Mouse (Mus musculus): ENCODE measurements around the gene Gm19668. TPM values are rescaled to one million over a fixed set of nuclear protein-coding genes. Genes with fewer than 3 reads are reported as not detected.
"Not testable (repeated sequence)": the region's sequence is repeated elsewhere in the genome, so short reads cannot be mapped to it uniquely, and the experiment has no call there.

Gm19668 gene
- polyA plus RNA-seq, 1 experiment from 2014 or later: not detected

GRCm38 (mm10) chr10:77751254-77751653 lies 47.7 kb downstream of the Gm19668 start, which contains the start of gene Gm9736:
Gm9736 (minus strand) TSS chr10:77751354.
- H3K27me3 ChIP-seq (ENCODE audit: control insufficient read depth, insufficient read depth, low read length); H3K4me2 ChIP-seq (replicated peaks; ENCODE audit: low read depth, low read length); H3K27ac ChIP-seq (ENCODE audit: low read depth, low read length); ATAC-seq (ENCODE audit: low FRiP score, low TSS enrichment); H3K4me3 ChIP-seq (ENCODE audit: low read length); H3K9me3 ChIP-seq (ENCODE audit: control insufficient read depth, low read length); H3K9ac ChIP-seq (ENCODE audit: low read depth, low read length); H3K4me1 ChIP-seq (ENCODE audit: control insufficient read depth, insufficient read depth, low read length); H3K36me3 ChIP-seq (ENCODE audit: control insufficient read depth, insufficient read depth, low read length): not testable (repeated sequence)
- WGBS: 60% methylated on average over 1 of the region's 1 CpGs

DNA sequence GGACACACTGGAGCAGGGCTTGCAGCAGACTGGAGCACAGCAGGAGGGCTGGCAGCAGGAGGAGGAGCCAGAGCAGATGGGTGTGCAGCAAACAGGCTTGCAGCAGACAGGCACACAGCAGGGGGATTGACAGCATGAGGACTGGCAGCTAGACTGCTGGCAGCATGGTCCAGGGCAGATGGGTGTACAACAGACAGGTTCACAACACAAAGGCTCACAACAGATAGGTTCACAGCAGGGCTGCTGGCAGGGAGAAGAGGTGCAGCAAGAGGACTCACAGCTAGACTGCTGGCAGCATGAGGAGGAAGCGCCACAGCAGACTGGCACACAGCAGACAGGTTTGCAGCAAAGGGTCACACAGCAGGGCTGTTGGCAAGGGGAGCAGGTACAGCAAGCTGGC lies 48.2 kb downstream of the Gm19668 start:
- H3K9ac ChIP-seq (ENCODE audit: low read depth, low read length); H3K9me3 ChIP-seq (ENCODE audit: control insufficient read depth, low read length); H3K27me3 ChIP-seq (ENCODE audit: control insufficient read depth, insufficient read depth, low read length); H3K4me2 ChIP-seq (replicated peaks; ENCODE audit: low read depth, low read length); H3K36me3 ChIP-seq (ENCODE audit: control insufficient read depth, insufficient read depth, low read length); H3K4me3 ChIP-seq (ENCODE audit: low read length); H3K4me1 ChIP-seq (ENCODE audit: control insufficient read depth, insufficient read depth, low read length); ATAC-seq (ENCODE audit: low FRiP score, low TSS enrichment); H3K27ac ChIP-seq (ENCODE audit: low read depth, low read length): not testable (repeated sequence)
- 73% methylated on average over 1 of the region's 1 CpGs for WGBS

Other genes starting within 250 kb of the Gm19668 start
- 104 and 144 TPM in 2 replicates for gene Pttg1ip, start 217.4 kb downstream of the Gm19668 start, polyA plus RNA-seq (2014; fragmentation: Nextera tagmentation; extraction: Ambion mirVana)
- gene Sumo3, start 193.0 kb downstream of the Gm19668 start, polyA plus RNA-seq (2014; fragmentation: Nextera tagmentation; extraction: Ambion mirVana): 253 and 294 TPM in 2 replicates
- gene Gm49325, start 192.9 kb downstream of the Gm19668 start, polyA plus RNA-seq (2014; fragmentation: Nextera tagmentation; extraction: Ambion mirVana): 1.2 and 1.8 TPM in 2 replicates
- 41.3 and 51.8 TPM in 2 replicates for gene Ube2g2, start 176.9 kb downstream of the Gm19668 start, polyA plus RNA-seq (2014; fragmentation: Nextera tagmentation; extraction: Ambion mirVana)
- gene Tspear, start 112.6 kb downstream of the Gm19668 start, polyA plus RNA-seq (2014; fragmentation: Nextera tagmentation; extraction: Ambion mirVana): 0.41 and 0.74 TPM in 2 replicates
- gene Gm19402, start 108.4 kb downstream of the Gm19668 start, polyA plus RNA-seq (2014; fragmentation: Nextera tagmentation; extraction: Ambion mirVana): not detected in 2 replicates
- not detected in 2 replicates for gene Gm9508, start 101.9 kb downstream of the Gm19668 start, polyA plus RNA-seq (2014; fragmentation: Nextera tagmentation; extraction: Ambion mirVana)
- gene Gm10272, start 92.5 kb downstream of the Gm19668 start, polyA plus RNA-seq (2014; fragmentation: Nextera tagmentation; extraction: Ambion mirVana): not detected in 2 replicates
- gene Gm10024, start 87.7 kb downstream of the Gm19668 start, polyA plus RNA-seq (2014; fragmentation: Nextera tagmentation; extraction: Ambion mirVana): not detected in 2 replicates
- not detected in 2 replicates for gene Gm10142, start 83.3 kb downstream of the Gm19668 start, polyA plus RNA-seq (2014; fragmentation: Nextera tagmentation; extraction: Ambion mirVana)
- not detected in 2 replicates for gene Krtap12-1, start 78.5 kb downstream of the Gm19668 start, polyA plus RNA-seq (2014; fragmentation: Nextera tagmentation; extraction: Ambion mirVana)
- gene Gm10100, start 72.6 kb downstream of the Gm19668 start, polyA plus RNA-seq (2014; fragmentation: Nextera tagmentation; extraction: Ambion mirVana): not detected in 2 replicates
- gene Gm18596, start 56.5 kb downstream of the Gm19668 start, polyA plus RNA-seq (2014; fragmentation: Nextera tagmentation; extraction: Ambion mirVana): not detected in 2 replicates
- gene Gm9736, start 47.8 kb downstream of the Gm19668 start, polyA plus RNA-seq (2014; fragmentation: Nextera tagmentation; extraction: Ambion mirVana): not detected in 2 replicates
- not detected in 2 replicates for gene Gm3233, start 39.5 kb downstream of the Gm19668 start, polyA plus RNA-seq (2014; fragmentation: Nextera tagmentation; extraction: Ambion mirVana)
- gene Gm3238, start 27.8 kb downstream of the Gm19668 start, polyA plus RNA-seq (2014; fragmentation: Nextera tagmentation; extraction: Ambion mirVana): not detected in 2 replicates
- gene Gm7138, start 22.2 kb downstream of the Gm19668 start, polyA plus RNA-seq (2014; fragmentation: Nextera tagmentation; extraction: Ambion mirVana): not detected in 2 replicates
- gene Gm3250, start 16.6 kb downstream of the Gm19668 start, polyA plus RNA-seq (2014; fragmentation: Nextera tagmentation; extraction: Ambion mirVana): not detected in 2 replicates
- gene Gm7137, start 10.9 kb downstream of the Gm19668 start, polyA plus RNA-seq (2014; fragmentation: Nextera tagmentation; extraction: Ambion mirVana): not detected in 2 replicates
- not detected in 2 replicates for gene Gm9639, start 4.1 kb downstream of the Gm19668 start, polyA plus RNA-seq (2014; fragmentation: Nextera tagmentation; extraction: Ambion mirVana)
- gene Gm9507, start 12.7 kb upstream of the Gm19668 start, polyA plus RNA-seq (2014; fragmentation: Nextera tagmentation; extraction: Ambion mirVana): not detected in 2 replicates
- not detected in 2 replicates for gene Gm2696, start 15.5 kb upstream of the Gm19668 start, polyA plus RNA-seq (2014; fragmentation: Nextera tagmentation; extraction: Ambion mirVana)
- gene Krtap10-4, start 28.0 kb upstream of the Gm19668 start, polyA plus RNA-seq (2014; fragmentation: Nextera tagmentation; extraction: Ambion mirVana): not detected in 2 replicates
- not detected in 2 replicates for gene Krtap10-10, start 36.8 kb upstream of the Gm19668 start, polyA plus RNA-seq (2014; fragmentation: Nextera tagmentation; extraction: Ambion mirVana)
- not detected in 2 replicates for gene Gm36176, start 47.7 kb upstream of the Gm19668 start, polyA plus RNA-seq (2014; fragmentation: Nextera tagmentation; extraction: Ambion mirVana)
- gene Gm10318, start 53.7 kb upstream of the Gm19668 start, polyA plus RNA-seq (2014; fragmentation: Nextera tagmentation; extraction: Ambion mirVana): not detected in 2 replicates
- gene Gm3285, start 62.8 kb upstream of the Gm19668 start, polyA plus RNA-seq (2014; fragmentation: Nextera tagmentation; extraction: Ambion mirVana): not detected in 2 replicates
- gene Lrrc3, start 103.4 kb upstream of the Gm19668 start, polyA plus RNA-seq (2014; fragmentation: Nextera tagmentation; extraction: Ambion mirVana): 2.2 and 3.3 TPM in 2 replicates
- gene Trpm2, start 171.4 kb upstream of the Gm19668 start, polyA plus RNA-seq (2014; fragmentation: Nextera tagmentation; extraction: Ambion mirVana): 0.27 and 0.54 TPM in 2 replicates
- 26.4 and 35.8 TPM in 2 replicates for gene 1810043G02Rik, start 179.4 kb upstream of the Gm19668 start, polyA plus RNA-seq (2014; fragmentation: Nextera tagmentation; extraction: Ambion mirVana)
- gene Pfkl, start 210.9 kb upstream of the Gm19668 start, polyA plus RNA-seq (2014; fragmentation: Nextera tagmentation; extraction: Ambion mirVana): 91.2 and 118 TPM in 2 replicates
- 0.41 and 0.66 TPM in 2 replicates for gene Dnmt3l, start 242.8 kb upstream of the Gm19668 start, polyA plus RNA-seq (2014; fragmentation: Nextera tagmentation; extraction: Ambion mirVana)
- 1.2 and 1.5 TPM in 2 replicates for gene Aire, start 244.5 kb upstream of the Gm19668 start, polyA plus RNA-seq (2014; fragmentation: Nextera tagmentation; extraction: Ambion mirVana)